Comparison of ENCODE assay signal across 9 mouse cellular contexts in the genomic region with DNA sequence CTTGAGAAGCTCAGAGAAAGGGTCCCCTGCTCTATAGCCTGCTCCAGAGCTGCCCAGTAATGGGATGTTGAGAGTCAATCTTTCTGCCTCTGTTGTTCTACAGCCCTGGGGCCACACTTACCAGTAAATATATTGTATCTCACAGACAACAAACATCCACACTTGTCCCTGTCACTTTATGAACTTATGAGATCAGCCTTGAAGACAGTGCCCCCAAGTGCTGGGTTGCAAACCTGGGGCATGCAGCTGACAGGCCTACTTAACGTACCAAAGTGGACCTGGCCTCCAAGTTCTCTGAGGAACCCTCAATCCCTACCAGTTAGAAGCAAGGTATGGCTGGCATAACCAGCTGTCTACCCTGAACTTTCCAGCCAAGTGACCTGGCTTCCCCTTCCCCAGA.
"Had no signal": no experiment of that assay in that cellular context is flagged by ENCODE, and none has a peak within 500 bp of the region (broad histone marks: within the 10 kb centered on the region; RNA-seq: fewer than 3 reads in every experiment).

No protein-coding gene starts in this region.

- H3K9ac ChIP-seq: liver, embryonic 13.5 days; liver, postnatal 0 days; midbrain, embryonic 13.5 days had no signal

- H3K27me3 ChIP-seq: liver, embryonic 13.5 days; midbrain, embryonic 13.5 days had no signal

- DNase-seq: kidney, adult 8-10 months; liver, embryonic 13.5 days; liver, postnatal 0 days; right cerebral cortex, postnatal 25 days had no signal

- H3K27ac ChIP-seq: kidney, postnatal 0 days; left cerebral cortex, adult 2 months; limb, embryonic 10.5 days; liver, embryonic 13.5 days; midbrain, embryonic 13.5 days had no signal

- ATAC-seq: intestine, embryonic 16.5 days; liver, postnatal 0 days; midbrain, embryonic 13.5 days had no signal

- H3K9me3 ChIP-seq: limb, embryonic 10.5 days; liver, embryonic 13.5 days; midbrain, embryonic 13.5 days had no signal

- H3K4me1 ChIP-seq: limb, embryonic 10.5 days; liver, embryonic 13.5 days; midbrain, embryonic 13.5 days had no signal

- H3K4me3 ChIP-seq: left cerebral cortex, adult 2 months; limb, embryonic 10.5 days; liver, embryonic 13.5 days; midbrain, embryonic 13.5 days had no signal

- H3K4me2 ChIP-seq: liver, embryonic 13.5 days; midbrain, embryonic 13.5 days had no signal

- H3K36me3 ChIP-seq: limb, embryonic 10.5 days; liver, embryonic 13.5 days; midbrain, embryonic 13.5 days had no signal
